Mouse (Mus musculus) CH12.LX (cell line): Measurements from ENCODE around the gene Rbm33. TPM values are rescaled to one million over a fixed set of nuclear protein-coding genes. Genes with fewer than 3 reads are reported as not detected.
A peak's percentile ranks its signal among the peaks of the same experiment; 100 is the strongest.

Experiments
- DNase-seq: peaks from one replicate; pipeline ENCODE4 v3.0.0-alpha.2; 2013; ENCODE audit errors: extremely low read depth
- H3K27ac ChIP-seq: 2 replicates; pipeline ENCODE4 v1.5.1; 2012; ENCODE audit warnings: low read depth, mild to moderate bottlenecking, control low read depth, moderate library complexity; ENCODE audit not compliant: insufficient read depth
- H3K27me3 ChIP-seq: replicated peaks from 2 replicates; pipeline ENCODE3; 2012; ENCODE audit warnings: inconsistent platforms
- H3K36me3 ChIP-seq, 2 experiments: replicated peaks in 1 of 2; 2 replicates each; pipeline versions ENCODE3 to v1.6.1; 2012; ENCODE audit warnings: inconsistent platforms in 1 of 2, low read length in 1 of 2, mild to moderate bottlenecking in 1 of 2, mixed read lengths in 1 of 2, moderate library complexity in 1 of 2; ENCODE audit not compliant: control insufficient read depth in 1 of 2, insufficient read depth in 1 of 2
- H3K4me1 ChIP-seq, 2 experiments: 2 replicates each; pipeline ENCODE4 v1.6.1; 2012; ENCODE audit warnings: inconsistent platforms in 1 of 2, moderate library complexity in 1 of 2; ENCODE audit not compliant: insufficient read depth in 2 of 2, control insufficient read depth in 1 of 2
- H3K4me2 ChIP-seq: 2 replicates; pipeline ENCODE4 v1.6.1; 2012; ENCODE audit warnings: low read depth, mild to moderate bottlenecking, control low read depth; ENCODE audit not compliant: poor library complexity, insufficient read depth, severe bottlenecking
- H3K4me3 ChIP-seq, 3 experiments: fragments of 150-350 bp in 1 of 3; sonication (generic) in 1 of 3; replicated peaks in 1 of 3; 2 replicates each; pipeline versions ENCODE3 to v1.5.1; 2011 to 2012; ENCODE audit warnings: low read depth in 2 of 3, low read length in 2 of 3, mild to moderate bottlenecking in 2 of 3, moderate library complexity in 2 of 3, control low read depth in 1 of 3, improper control_type of control experiment in 1 of 3, inconsistent platforms in 1 of 3, mixed read lengths in 1 of 3; ENCODE audit not compliant: poor library complexity in 1 of 3
- H3K79me2 ChIP-seq: replicated peaks from 2 replicates; pipeline ENCODE4 v1.6.1; 2012; ENCODE audit warnings: mild to moderate bottlenecking, moderate library complexity; ENCODE audit not compliant: control insufficient read depth, poor library complexity, insufficient read depth, severe bottlenecking; ENCODE audit errors: extremely low read depth
- H3K9ac ChIP-seq: 2 replicates; pipeline ENCODE4 v1.6.1; 2012; ENCODE audit warnings: low read depth, mild to moderate bottlenecking, control low read depth, moderate library complexity; ENCODE audit not compliant: insufficient read depth
- H3K9me3 ChIP-seq: replicated peaks from 2 replicates; pipeline ENCODE3; 2012; ENCODE audit warnings: low read length, inconsistent platforms, mixed read lengths
- CTCF ChIP-seq, 2 experiments: IDR thresholded peaks in 1 of 2; conservative IDR thresholded peaks in 1 of 2; 2 replicates each; pipeline ENCODE4 v1.5.1; 2011 to 2012; ENCODE audit warnings: low read depth in 2 of 2, low read length in 2 of 2, improper control_type of control experiment in 1 of 2, inconsistent platforms in 1 of 2, mild to moderate bottlenecking in 1 of 2, moderate library complexity in 1 of 2
- E2F4 ChIP-seq: IDR thresholded peaks from 2 replicates; pipeline ENCODE4 v1.6.1; 2011; ENCODE audit warnings: low read depth, low read length, improper control_type of control experiment; ENCODE audit not compliant: insufficient replicate concordance
- ETS1 ChIP-seq: conservative IDR thresholded peaks from 2 replicates; pipeline ENCODE4 v1.6.1; 2012; ENCODE audit warnings: low read depth, mild to moderate bottlenecking, inconsistent platforms, low read length, improper control_type of control experiment, moderate library complexity
- KAT2A ChIP-seq: IDR thresholded peaks from 2 replicates; pipeline ENCODE4 v1.6.1; 2012; ENCODE audit warnings: low read length, improper control_type of control experiment, inconsistent platforms; ENCODE audit not compliant: insufficient replicate concordance
- MXI1 ChIP-seq: IDR thresholded peaks from 2 replicates; pipeline ENCODE4 v1.6.1; 2011; ENCODE audit warnings: mild to moderate bottlenecking, low read depth, low read length, improper control_type of control experiment
- NELFE ChIP-seq: IDR thresholded peaks from 2 replicates; pipeline ENCODE4 v1.6.1; 2011; ENCODE audit warnings: low read depth, low read length, improper control_type of control experiment
- POLR2A ChIP-seq: IDR thresholded peaks from 2 replicates; pipeline ENCODE4 v1.6.1; 2011; ENCODE audit warnings: low read depth, mild to moderate bottlenecking, improper control_type of control experiment, low read length
- POLR2AphosphoS2 ChIP-seq: IDR thresholded peaks from 2 replicates; pipeline ENCODE4 v1.6.1; 2011; ENCODE audit warnings: low read depth, low read length, improper control_type of control experiment
- SMC3 ChIP-seq: IDR thresholded peaks from 2 replicates; pipeline ENCODE4 v1.6.1; 2011; ENCODE audit warnings: low read depth, low read length, improper control_type of control experiment
- TBP ChIP-seq: conservative IDR thresholded peaks from 2 replicates; pipeline ENCODE4 v1.6.1; 2011; ENCODE audit warnings: low read depth, low read length, improper control_type of control experiment
- TCF12 ChIP-seq: IDR thresholded peaks from 2 replicates; pipeline ENCODE4 v1.6.1; 2014; ENCODE audit warnings: low read depth, mild to moderate bottlenecking, inconsistent platforms, low read length, improper control_type of control experiment
- UBTF ChIP-seq: IDR thresholded peaks from 2 replicates; pipeline ENCODE4 v1.6.1; 2012; ENCODE audit warnings: low read depth, mild to moderate bottlenecking, inconsistent platforms, low read length, improper control_type of control experiment, moderate library complexity
- USF1 ChIP-seq: IDR thresholded peaks from 2 replicates; pipeline ENCODE4 v1.6.1; 2014; ENCODE audit warnings: low read depth, mild to moderate bottlenecking, inconsistent platforms, low read length, improper control_type of control experiment
- USF2 ChIP-seq: conservative IDR thresholded peaks from 2 replicates; pipeline ENCODE4 v1.6.1; 2011; ENCODE audit warnings: low read depth, low read length, improper control_type of control experiment
- ZC3H11A ChIP-seq: IDR thresholded peaks from 2 replicates; pipeline ENCODE4 v1.6.1; 2012; ENCODE audit warnings: low read depth, mild to moderate bottlenecking, inconsistent platforms, low read length, improper control_type of control experiment
- ZMIZ1 ChIP-seq: IDR thresholded peaks from 2 replicates; pipeline ENCODE4 v1.6.1; 2012; ENCODE audit warnings: low read depth, mild to moderate bottlenecking, inconsistent platforms, low read length, improper control_type of control experiment
- ZNF384 ChIP-seq: IDR thresholded peaks from 2 replicates; pipeline ENCODE4 v1.6.1; 2012; ENCODE audit warnings: low read depth, low read length, improper control_type of control experiment, inconsistent platforms
- dilution Hi-C: fragments of 300-500 bp; cut with MboI; formaldehyde crosslinking; loops from 2 replicates; pipeline ENCODE4 v1.14.3; 2020; ENCODE audit warnings: low sequenced_read_pairs; ENCODE audit not compliant: extremely low pct_unique_long_range_greater_than_20kb, extremely low pct_ligation_motif_present
- in situ Hi-C: fragments of 300-500 bp; cut with MboI; formaldehyde crosslinking; loops from 3 replicates; pipeline ENCODE4 v1.14.3; 2019; ENCODE audit warnings: low sequenced_read_pairs, low pct_ligation_motif_present, low pct_unique_long_range_greater_than_20kb, mixed read lengths
- polyA plus RNA-seq: library from polyadenylated mRNA; unstranded; fragments of >175 nt; gene quantifications from 2 replicates; pipeline ENCODE4 v1.2.1, GENCODE M21; 2012; ENCODE audit warnings: low read depth; ENCODE audit not compliant: insufficient read length
- total RNA-seq, 2 experiments: library from RNA; depleted of rRNA; stranded (reverse); fragments of 300-350 nt in 1 of 2; fragments of >200 nt in 1 of 2; gene quantifications; 2 replicates each; pipeline ENCODE4 v1.2.3; 2012 to 2014

The Rbm33 gene
- total and polyA plus RNA-seq, 3 experiments: 7.4 to 50.3 (median 15.1) TPM

GRCm38 (mm10) chr5:28322189-28322588, 5.3 kb downstream of the Rbm33 start:
- H3K4me1 ChIP-seq: peaks cover 8 to 69% of the 10 kb centered on the region in 2 experiments
- H3K9me3 ChIP-seq: no peaks in the 10 kb centered on the region
- no peak overlapping the region for H3K9ac ChIP-seq
- dilution Hi-C loops (no loop called here), in situ Hi-C loops (no loop called here)
- H3K4me2 ChIP-seq: peak overlapping the region; percentile 75; the same call in 1 of the 2 replicates
- H3K36me3 ChIP-seq: peaks cover 3 to 13% of the 10 kb centered on the region in 2 experiments
- no peak overlapping the region for H3K27ac ChIP-seq
- no peaks in the 10 kb centered on the region for H3K27me3 ChIP-seq
- DNase-seq: no peak
- peak overlapping the region in 2 of 3 experiments; percentile 25 to 45 for H3K4me3 ChIP-seq
- TF ChIP-seq KAT2A (no peak), UBTF (no peak), MXI1 (peak; percentile 20; the same call in 1 of the 2 replicates), SMC3 (no peak), E2F4 (no peak), ETS1 (no peak)
- H3K79me2 ChIP-seq: peaks cover 90% of the 10 kb centered on the region

- dilution Hi-C loops (no loop called here), in situ Hi-C loops (no loop called here)
- Histone ChIP-seq H3K4me3 (no peak overlapping the region), H3K79me2 (peaks cover 89% of the 10 kb centered on the region), H3K4me2 (no peak overlapping the region), H3K36me3 (peaks cover 3 to 14% of the 10 kb centered on the region in 2 experiments), H3K27ac (no peak overlapping the region), H3K27me3 (no peaks in the 10 kb centered on the region), H3K9ac (no peak overlapping the region), H3K4me1 (peaks cover 10 to 82% of the 10 kb centered on the region in 2 experiments), H3K9me3 (no peaks in the 10 kb centered on the region)
- TF ChIP-seq MXI1: no peak
- no peak for TF ChIP-seq ZMIZ1
- no peak for TF ChIP-seq USF2
- no peak for TF ChIP-seq NELFE
- TF ChIP-seq TCF12: no peak
- TF ChIP-seq POLR2A: no peak
- TF ChIP-seq POLR2AphosphoS2: no peak
- no peak for TF ChIP-seq ZNF384
- TF ChIP-seq E2F4: no peak
- no peak for TF ChIP-seq KAT2A
- no peak for TF ChIP-seq TBP
- TF ChIP-seq CTCF (conservative IDR thresholded peaks at IDR 0.05 in 1 of 2, IDR thresholded peaks at IDR 0.05 in 1 of 2; ENCODE audit: low read depth in 2 of 2, low read length in 2 of 2): no peak
- TF ChIP-seq ZC3H11A: no peak
- TF ChIP-seq USF1: no peak
- DNase-seq: no peak
Observed at GRCm38 (mm10) chr5:28323822-28324221, 6.9 kb downstream of the Rbm33 start.
